Mouse (Mus musculus) hindbrain, embryonic 15.5 days (tissue): ENCODE data around the gene Apol9a. TPM values are rescaled to one million over a fixed set of nuclear protein-coding genes. Genes with fewer than 3 reads are reported as not detected.
"Not testable (repeated sequence)": the region's sequence is repeated elsewhere in the genome, so short reads cannot be mapped to it uniquely, and the experiment has no call there.

Source experiments
- ATAC-seq: fragments of 200-750 bp; cut with Nextera tagmentation; 2 replicates; pipeline ENCODE4 v1.8.0; 2017; ENCODE audit warnings: low read depth, moderate number of reproducible peaks, moderate TSS enrichment; ENCODE audit not compliant: low FRiP score
- H3K27ac ChIP-seq: fragments of 300-500 bp; sonication (generic); replicated peaks from 2 replicates; pipeline ENCODE4 v1.5.1; 2015; ENCODE audit warnings: mild to moderate bottlenecking, inconsistent platforms
- H3K27me3 ChIP-seq: fragments of 300-500 bp; sonication (generic); 2 replicates; pipeline ENCODE4 v1.6.1; 2015; ENCODE audit warnings: control low read depth, inconsistent platforms
- H3K36me3 ChIP-seq: fragments of 300-500 bp; sonication (generic); 2 replicates; pipeline ENCODE4 v1.6.1; 2015; ENCODE audit warnings: control low read depth, inconsistent platforms
- H3K4me1 ChIP-seq: fragments of 300-500 bp; sonication (generic); replicated peaks from 2 replicates; pipeline ENCODE4 v1.6.1; 2015; ENCODE audit warnings: control low read depth, inconsistent platforms
- H3K4me2 ChIP-seq: fragments of 300-500 bp; sonication (generic); 2 replicates; pipeline ENCODE4 v1.6.1; 2015; ENCODE audit warnings: moderate library complexity, mild to moderate bottlenecking, inconsistent platforms
- H3K4me3 ChIP-seq: fragments of 300-500 bp; sonication (generic); 2 replicates; pipeline ENCODE4 v1.5.1; 2015; ENCODE audit warnings: mild to moderate bottlenecking, inconsistent platforms
- H3K9ac ChIP-seq: fragments of 300-500 bp; sonication (generic); 2 replicates; pipeline ENCODE4 v1.6.1; 2015; ENCODE audit warnings: inconsistent platforms
- H3K9me3 ChIP-seq: fragments of 300-500 bp; sonication (generic); 2 replicates; pipeline ENCODE4 v1.6.1; 2016; ENCODE audit warnings: control low read depth, inconsistent platforms
- WGBS: fragments of 180-500 bp; shearing (Covaris S2); methylation state at CpG from one replicate; pipeline ENCODE4 v1.1.7; 2015; 5-methylcytosine and 5-hydroxymethylcytosine counted together
- polyA plus RNA-seq: library from polyadenylated mRNA; unstranded; fragments of >200 nt; fragmentation: Nextera tagmentation; extraction: Ambion mirVana; gene quantifications from 2 replicates; pipeline ENCODE4 v1.2.1, GENCODE M21; 2015

Apol9a gene
- polyA plus RNA-seq: 0.04 and 0.09 TPM in 2 replicates

- not testable (repeated sequence) for H3K27ac ChIP-seq, ATAC-seq, H3K4me3 ChIP-seq, H3K9me3 ChIP-seq, H3K27me3 ChIP-seq, H3K4me2 ChIP-seq, H3K36me3 ChIP-seq, H3K4me1 ChIP-seq, H3K9ac ChIP-seq
- WGBS: 70% methylated on average over 1 of the region's 4 CpGs
Observed at GRCm38 (mm10) chr15:77411035-77411434, at the start of gene Apol9a. Apol9a (minus strand) TSS chr15:77411135.

GRCm38 (mm10) chr15:77449927-77450326 is 39.0 kb upstream of the Apol9a start:
- 57% methylated on average over 10 of the region's 10 CpGs for WGBS
- H3K9ac ChIP-seq, H3K27ac ChIP-seq, H3K27me3 ChIP-seq, ATAC-seq, H3K4me2 ChIP-seq, H3K4me3 ChIP-seq, H3K4me1 ChIP-seq, H3K9me3 ChIP-seq, H3K36me3 ChIP-seq: not testable (repeated sequence)

GRCm38 (mm10) chr15:77447392-77447791 is 36.5 kb upstream of the Apol9a start, which contains the start of gene Apol7b:
Apol7b (minus strand) TSS chr15:77447492.
- not testable (repeated sequence) for H3K9ac ChIP-seq, H3K9me3 ChIP-seq, ATAC-seq, H3K4me3 ChIP-seq, H3K27me3 ChIP-seq, H3K4me2 ChIP-seq, H3K27ac ChIP-seq, H3K4me1 ChIP-seq, H3K36me3 ChIP-seq
- 88% methylated on average over 2 of the region's 2 CpGs for WGBS

- not testable (repeated sequence) for H3K4me1 ChIP-seq, H3K36me3 ChIP-seq, H3K27ac ChIP-seq, H3K9ac ChIP-seq, H3K4me3 ChIP-seq, H3K9me3 ChIP-seq, ATAC-seq, H3K4me2 ChIP-seq, H3K27me3 ChIP-seq
- 92% methylated on average over 1 of the region's 1 CpGs for WGBS
Observed at GRCm38 (mm10) chr15:77445668-77446067, 34.7 kb upstream of the Apol9a start.

GRCm38 (mm10) chr15:77444746-77445145 is 33.8 kb upstream of the Apol9a start:
- not testable (repeated sequence) for H3K4me3 ChIP-seq, H3K9me3 ChIP-seq, ATAC-seq, H3K4me2 ChIP-seq, H3K36me3 ChIP-seq, H3K27me3 ChIP-seq, H3K27ac ChIP-seq, H3K4me1 ChIP-seq, H3K9ac ChIP-seq
- 75% methylated on average over 8 of the region's 8 CpGs for WGBS

- not testable (repeated sequence) for H3K27ac ChIP-seq, H3K4me2 ChIP-seq, H3K4me1 ChIP-seq, H3K9ac ChIP-seq, H3K9me3 ChIP-seq, H3K36me3 ChIP-seq, H3K27me3 ChIP-seq, ATAC-seq, H3K4me3 ChIP-seq
- WGBS: 69% methylated on average over 9 of the region's 10 CpGs
Observed at GRCm38 (mm10) chr15:77428690-77429448, 17.9 kb upstream of the Apol9a start.

- not testable (repeated sequence) for ATAC-seq, H3K27me3 ChIP-seq, H3K9me3 ChIP-seq, H3K36me3 ChIP-seq, H3K27ac ChIP-seq, H3K4me2 ChIP-seq, H3K4me3 ChIP-seq, H3K9ac ChIP-seq, H3K4me1 ChIP-seq
- WGBS: 89% methylated on average over 3 of the region's 7 CpGs
Observed at GRCm38 (mm10) chr15:77422925-77423324, 12.0 kb upstream of the Apol9a start.

GRCm38 (mm10) chr15:77419657-77420056 is 8.7 kb upstream of the Apol9a start:
- not testable (repeated sequence) for H3K36me3 ChIP-seq, H3K27me3 ChIP-seq, H3K27ac ChIP-seq, H3K4me3 ChIP-seq, H3K9me3 ChIP-seq, H3K4me1 ChIP-seq, H3K9ac ChIP-seq, H3K4me2 ChIP-seq, ATAC-seq
- WGBS: no CpG with 5 or more reads among the region's 3 CpGs

- ATAC-seq: peak; percentile 45; the same call in 1 of the 2 replicates
- not testable (repeated sequence) for H3K4me3 ChIP-seq, H3K27ac ChIP-seq, H3K9ac ChIP-seq, H3K27me3 ChIP-seq, H3K9me3 ChIP-seq, H3K36me3 ChIP-seq, H3K4me1 ChIP-seq, H3K4me2 ChIP-seq
- 18% methylated on average over 4 of the region's 10 CpGs for WGBS
Observed at GRCm38 (mm10) chr15:77416655-77417333, 5.9 kb upstream of the Apol9a start.

GRCm38 (mm10) chr15:77415653-77416052 is 4.7 kb upstream of the Apol9a start:
- 73% methylated on average over 2 of the region's 2 CpGs for WGBS

GRCm38 (mm10) chr15:77412695-77413094 is 1.8 kb upstream of the Apol9a start:
- not testable (repeated sequence) for H3K36me3 ChIP-seq, H3K9me3 ChIP-seq

More at GRCm38 (mm10) chr15:77415653-77416052, 4.7 kb upstream of the Apol9a start:
- H3K27me3 ChIP-seq, H3K36me3 ChIP-seq, H3K27ac ChIP-seq, H3K9ac ChIP-seq, H3K4me1 ChIP-seq, H3K4me3 ChIP-seq, H3K4me2 ChIP-seq, ATAC-seq, H3K9me3 ChIP-seq: not testable (repeated sequence)

GRCm38 (mm10) chr15:77406370-77406769 is 4.6 kb downstream of the Apol9a start:
- not testable (repeated sequence) for ATAC-seq, H3K9me3 ChIP-seq, H3K4me1 ChIP-seq, H3K27ac ChIP-seq, H3K4me2 ChIP-seq, H3K4me3 ChIP-seq, H3K36me3 ChIP-seq, H3K27me3 ChIP-seq, H3K9ac ChIP-seq
- 66% methylated on average over 10 of the region's 10 CpGs for WGBS

More at GRCm38 (mm10) chr15:77412695-77413094, 1.8 kb upstream of the Apol9a start:
- not testable (repeated sequence) for H3K9ac ChIP-seq, ATAC-seq, H3K4me2 ChIP-seq, H3K27me3 ChIP-seq, H3K27ac ChIP-seq, H3K4me1 ChIP-seq, H3K4me3 ChIP-seq
- 23% methylated on average over 4 of the region's 4 CpGs for WGBS
